Mouse (Mus musculus) CH12.LX (cell line): ENCODE data around the gene Tfap4. TPM values are rescaled to one million over a fixed set of nuclear protein-coding genes. Genes with fewer than 3 reads are reported as not detected.
A peak's percentile ranks its signal among the peaks of the same experiment; 100 is the strongest.

Experiments used
- DNase-seq: peaks from one replicate; pipeline ENCODE4 v3.0.0-alpha.2; 2013; ENCODE audit errors: extremely low read depth
- H3K27ac ChIP-seq: 2 replicates; pipeline ENCODE4 v1.5.1; 2012; ENCODE audit warnings: low read depth, mild to moderate bottlenecking, control low read depth, moderate library complexity; ENCODE audit not compliant: insufficient read depth
- H3K27me3 ChIP-seq: replicated peaks from 2 replicates; pipeline ENCODE3; 2012; ENCODE audit warnings: inconsistent platforms
- H3K36me3 ChIP-seq, 2 experiments: replicated peaks in 1 of 2; 2 replicates each; pipeline versions ENCODE3 to v1.6.1; 2012; ENCODE audit warnings: inconsistent platforms in 1 of 2, low read length in 1 of 2, mild to moderate bottlenecking in 1 of 2, mixed read lengths in 1 of 2, moderate library complexity in 1 of 2; ENCODE audit not compliant: control insufficient read depth in 1 of 2, insufficient read depth in 1 of 2
- H3K4me1 ChIP-seq, 2 experiments: 2 replicates each; pipeline ENCODE4 v1.6.1; 2012; ENCODE audit warnings: inconsistent platforms in 1 of 2, moderate library complexity in 1 of 2; ENCODE audit not compliant: insufficient read depth in 2 of 2, control insufficient read depth in 1 of 2
- H3K4me2 ChIP-seq: 2 replicates; pipeline ENCODE4 v1.6.1; 2012; ENCODE audit warnings: low read depth, mild to moderate bottlenecking, control low read depth; ENCODE audit not compliant: poor library complexity, insufficient read depth, severe bottlenecking
- H3K4me3 ChIP-seq, 3 experiments: fragments of 150-350 bp in 1 of 3; sonication (generic) in 1 of 3; replicated peaks in 1 of 3; 2 replicates each; pipeline versions ENCODE3 to v1.5.1; 2011 to 2012; ENCODE audit warnings: low read depth in 2 of 3, low read length in 2 of 3, mild to moderate bottlenecking in 2 of 3, moderate library complexity in 2 of 3, control low read depth in 1 of 3, improper control_type of control experiment in 1 of 3, inconsistent platforms in 1 of 3, mixed read lengths in 1 of 3; ENCODE audit not compliant: poor library complexity in 1 of 3
- H3K79me2 ChIP-seq: replicated peaks from 2 replicates; pipeline ENCODE4 v1.6.1; 2012; ENCODE audit warnings: mild to moderate bottlenecking, moderate library complexity; ENCODE audit not compliant: control insufficient read depth, poor library complexity, insufficient read depth, severe bottlenecking; ENCODE audit errors: extremely low read depth
- H3K9ac ChIP-seq: 2 replicates; pipeline ENCODE4 v1.6.1; 2012; ENCODE audit warnings: low read depth, mild to moderate bottlenecking, control low read depth, moderate library complexity; ENCODE audit not compliant: insufficient read depth
- H3K9me3 ChIP-seq: replicated peaks from 2 replicates; pipeline ENCODE3; 2012; ENCODE audit warnings: low read length, inconsistent platforms, mixed read lengths
- CHD1 ChIP-seq: IDR thresholded peaks from 2 replicates; pipeline ENCODE4 v1.6.1; 2012; ENCODE audit warnings: low read depth, low read length, improper control_type of control experiment, inconsistent platforms
- CTCF ChIP-seq, 2 experiments: IDR thresholded peaks in 1 of 2; conservative IDR thresholded peaks in 1 of 2; 2 replicates each; pipeline ENCODE4 v1.5.1; 2011 to 2012; ENCODE audit warnings: low read depth in 2 of 2, low read length in 2 of 2, improper control_type of control experiment in 1 of 2, inconsistent platforms in 1 of 2, mild to moderate bottlenecking in 1 of 2, moderate library complexity in 1 of 2
- ELF1 ChIP-seq: IDR thresholded peaks from 2 replicates; pipeline ENCODE4 v1.6.1; 2014; ENCODE audit warnings: low read depth, mild to moderate bottlenecking, inconsistent platforms, low read length, improper control_type of control experiment
- ETS1 ChIP-seq: conservative IDR thresholded peaks from 2 replicates; pipeline ENCODE4 v1.6.1; 2012; ENCODE audit warnings: low read depth, mild to moderate bottlenecking, inconsistent platforms, low read length, improper control_type of control experiment, moderate library complexity
- GABPA ChIP-seq: IDR thresholded peaks from 2 replicates; pipeline ENCODE4 v1.6.1; 2012; ENCODE audit warnings: low read depth, low read length, improper control_type of control experiment, inconsistent platforms; ENCODE audit not compliant: insufficient replicate concordance
- HCFC1 ChIP-seq: IDR thresholded peaks from 2 replicates; pipeline ENCODE4 v1.6.1; 2012; ENCODE audit warnings: low read depth, mild to moderate bottlenecking, inconsistent platforms, low read length, improper control_type of control experiment
- IRF4 ChIP-seq: IDR thresholded peaks from 2 replicates; pipeline ENCODE4 v1.6.1; 2014; ENCODE audit warnings: low read depth, mild to moderate bottlenecking, inconsistent platforms, low read length, improper control_type of control experiment
- JUN ChIP-seq: IDR thresholded peaks from 2 replicates; pipeline ENCODE4 v1.6.1; 2011; ENCODE audit warnings: low read depth, mild to moderate bottlenecking, low read length, improper control_type of control experiment, moderate library complexity; ENCODE audit not compliant: insufficient read depth
- MAFK ChIP-seq: IDR thresholded peaks from 2 replicates; pipeline ENCODE4 v1.6.1; 2011; ENCODE audit warnings: low read length, improper control_type of control experiment; ENCODE audit not compliant: insufficient replicate concordance
- MEF2A ChIP-seq: IDR thresholded peaks from 2 replicates; pipeline ENCODE4 v1.6.1; 2014; ENCODE audit warnings: low read depth, mild to moderate bottlenecking, inconsistent platforms, low read length, improper control_type of control experiment, borderline replicate concordance
- MXI1 ChIP-seq: IDR thresholded peaks from 2 replicates; pipeline ENCODE4 v1.6.1; 2011; ENCODE audit warnings: mild to moderate bottlenecking, low read depth, low read length, improper control_type of control experiment
- POLR2A ChIP-seq: IDR thresholded peaks from 2 replicates; pipeline ENCODE4 v1.6.1; 2011; ENCODE audit warnings: low read depth, mild to moderate bottlenecking, improper control_type of control experiment, low read length
- RAD21 ChIP-seq: IDR thresholded peaks from 2 replicates; pipeline ENCODE4 v1.6.1; 2011; ENCODE audit warnings: low read depth, mild to moderate bottlenecking, low read length, improper control_type of control experiment, moderate library complexity
- ZC3H11A ChIP-seq: IDR thresholded peaks from 2 replicates; pipeline ENCODE4 v1.6.1; 2012; ENCODE audit warnings: low read depth, mild to moderate bottlenecking, inconsistent platforms, low read length, improper control_type of control experiment
- ZKSCAN1 ChIP-seq: IDR thresholded peaks from 2 replicates; pipeline ENCODE4 v1.6.1; 2012; ENCODE audit warnings: low read depth, inconsistent platforms, low read length, improper control_type of control experiment, borderline replicate concordance
- ZMIZ1 ChIP-seq: IDR thresholded peaks from 2 replicates; pipeline ENCODE4 v1.6.1; 2012; ENCODE audit warnings: low read depth, mild to moderate bottlenecking, inconsistent platforms, low read length, improper control_type of control experiment
- dilution Hi-C: fragments of 300-500 bp; cut with MboI; formaldehyde crosslinking; loops from 2 replicates; pipeline ENCODE4 v1.14.3; 2020; ENCODE audit warnings: low sequenced_read_pairs; ENCODE audit not compliant: extremely low pct_unique_long_range_greater_than_20kb, extremely low pct_ligation_motif_present
- in situ Hi-C: fragments of 300-500 bp; cut with MboI; formaldehyde crosslinking; loops from 3 replicates; pipeline ENCODE4 v1.14.3; 2019; ENCODE audit warnings: low sequenced_read_pairs, low pct_ligation_motif_present, low pct_unique_long_range_greater_than_20kb, mixed read lengths
- polyA plus RNA-seq: library from polyadenylated mRNA; unstranded; fragments of >175 nt; gene quantifications from 2 replicates; pipeline ENCODE4 v1.2.1, GENCODE M21; 2012; ENCODE audit warnings: low read depth; ENCODE audit not compliant: insufficient read length
- total RNA-seq, 2 experiments: library from RNA; depleted of rRNA; stranded (reverse); fragments of 300-350 nt in 1 of 2; fragments of >200 nt in 1 of 2; gene quantifications; 2 replicates each; pipeline ENCODE4 v1.2.3; 2012 to 2014

Tfap4 gene
- total and polyA plus RNA-seq, 3 experiments = 23.5 to 43.3 (median 24.0) TPM

DNA sequence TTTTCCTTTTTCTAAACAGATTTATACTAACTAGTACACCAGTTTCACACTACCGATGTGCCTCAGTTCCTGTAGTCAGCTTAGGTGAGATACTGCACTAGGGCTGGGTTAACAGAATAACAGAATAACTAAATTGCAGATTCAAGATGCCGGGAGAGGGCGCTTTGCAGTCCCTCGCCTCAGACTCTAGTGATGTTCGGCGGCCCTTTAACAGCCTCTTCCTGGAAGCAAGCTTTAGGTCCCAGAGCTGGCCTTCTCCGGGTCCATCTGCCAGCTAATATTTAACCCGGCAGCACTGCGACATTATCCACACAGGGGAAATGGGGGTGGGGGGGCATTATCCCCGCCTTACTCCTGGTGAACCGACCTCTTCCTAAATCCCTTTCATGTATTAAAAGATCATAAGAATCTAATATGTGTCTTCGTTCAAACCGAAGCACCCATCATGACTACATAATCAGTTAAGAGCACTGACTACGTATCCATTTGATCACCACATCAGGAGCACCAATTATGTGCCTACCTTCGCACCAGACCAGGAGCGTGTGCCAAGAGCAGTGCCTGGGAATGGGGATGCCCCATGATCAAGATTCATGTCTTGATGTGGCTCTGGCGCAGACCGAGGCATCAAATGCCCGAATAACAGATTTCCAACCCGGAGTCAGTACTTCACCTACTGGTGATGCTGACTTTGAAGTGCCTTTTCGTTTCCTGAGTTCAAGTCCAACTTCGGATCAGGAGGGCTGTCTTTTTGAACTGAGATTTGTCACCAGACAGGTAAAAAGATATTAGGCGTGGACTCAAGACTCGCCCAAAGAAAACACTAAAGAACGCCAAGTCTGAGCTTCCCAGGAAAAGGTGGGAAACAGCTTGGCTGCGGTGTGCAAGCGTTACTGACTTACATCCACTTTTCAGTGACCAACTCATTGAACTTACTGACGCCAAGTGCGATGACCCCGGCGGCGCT is 33.5 kb upstream of the Tfap4 start:
- Histone ChIP-seq H3K9me3 (no peaks in the 10 kb centered on the region), H3K36me3 (no peaks in the 10 kb centered on the region), H3K4me1 (peaks cover 14 to 26% of the 10 kb centered on the region in 2 experiments), H3K9ac (0 out of 2 replicates have a peak overlapping the region, but pooled peaks have one; percentile 88), H3K27ac (no peak overlapping the region), H3K4me2 (peak overlapping the region; percentile 78), H3K79me2 (no peaks in the 10 kb centered on the region), H3K27me3 (peaks cover 30% of the 10 kb centered on the region), H3K4me3 (peak overlapping the region; percentile 52 to 66 (median 59))
- TF ChIP-seq ZMIZ1 (no peak), CTCF (conservative IDR thresholded peaks at IDR 0.05 in 1 of 2, IDR thresholded peaks at IDR 0.05 in 1 of 2; ENCODE audit: low read depth in 2 of 2, low read length in 2 of 2) (peak in 1 of 2 experiments; percentile 42; a peak in 2 of 4 replicates), ELF1 (0 out of 2 replicates have a peak, but pooled peaks have one; percentile 29)
- in situ Hi-C loops (no loop called here), dilution Hi-C loops (no loop called here)
- DNase-seq = no peak

DNA sequence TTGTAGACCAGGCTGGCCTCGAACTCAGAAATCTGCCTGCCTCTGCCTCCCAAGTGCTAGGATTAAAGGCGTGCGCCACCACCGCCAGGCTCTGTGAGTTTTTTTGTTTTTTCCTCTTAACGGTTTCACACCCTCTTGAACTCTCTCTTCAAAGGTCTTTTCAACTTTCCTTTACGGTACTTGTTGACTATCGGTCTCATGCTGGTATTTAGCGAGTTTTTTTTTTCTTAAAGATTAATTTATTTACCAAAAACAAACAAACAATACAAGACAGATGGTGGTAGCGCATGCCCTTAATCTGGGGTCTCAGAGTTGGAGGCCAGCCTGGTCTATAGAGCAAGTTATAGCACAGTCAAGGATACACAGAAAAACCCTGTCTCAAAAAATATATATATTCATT is 30.6 kb upstream of the Tfap4 start:
- no peak overlapping the region for H3K4me2 ChIP-seq
- H3K27ac ChIP-seq = no peak overlapping the region
- no peaks in the 10 kb centered on the region for H3K9me3 ChIP-seq
- peaks cover 14 to 32% of the 10 kb centered on the region in 2 experiments for H3K4me1 ChIP-seq
- DNase-seq = peak; percentile 51
- H3K27me3 ChIP-seq = peaks cover 10% of the 10 kb centered on the region
- H3K9ac ChIP-seq = no peak overlapping the region
- H3K79me2 ChIP-seq = no peaks in the 10 kb centered on the region
- in situ Hi-C loops (no loop called here), dilution Hi-C loops (no loop called here)
- TF ChIP-seq MXI1 (no peak), HCFC1 (no peak), MEF2A (no peak), IRF4 (no peak), CTCF (conservative IDR thresholded peaks at IDR 0.05 in 1 of 2, IDR thresholded peaks at IDR 0.05 in 1 of 2; ENCODE audit: low read depth in 2 of 2, low read length in 2 of 2) (no peak), MAFK (no peak), ETS1 (no peak), ZKSCAN1 (no peak), ZC3H11A (no peak), POLR2A (no peak), RAD21 (no peak), JUN (no peak), CHD1 (no peak), GABPA (no peak)
- H3K36me3 ChIP-seq = no peaks in the 10 kb centered on the region
- no peak overlapping the region for H3K4me3 ChIP-seq
